Mouse (Mus musculus): ENCODE results near the gene Cacng1. TPM values are rescaled to one million over a fixed set of nuclear protein-coding genes. Genes with fewer than 3 reads are reported as not detected.
A peak's percentile ranks its signal among the peaks of the same experiment; 100 is the strongest.

The Cacng1 gene
- polyA plus RNA-seq, 1 experiment: 3.1 TPM

DNA sequence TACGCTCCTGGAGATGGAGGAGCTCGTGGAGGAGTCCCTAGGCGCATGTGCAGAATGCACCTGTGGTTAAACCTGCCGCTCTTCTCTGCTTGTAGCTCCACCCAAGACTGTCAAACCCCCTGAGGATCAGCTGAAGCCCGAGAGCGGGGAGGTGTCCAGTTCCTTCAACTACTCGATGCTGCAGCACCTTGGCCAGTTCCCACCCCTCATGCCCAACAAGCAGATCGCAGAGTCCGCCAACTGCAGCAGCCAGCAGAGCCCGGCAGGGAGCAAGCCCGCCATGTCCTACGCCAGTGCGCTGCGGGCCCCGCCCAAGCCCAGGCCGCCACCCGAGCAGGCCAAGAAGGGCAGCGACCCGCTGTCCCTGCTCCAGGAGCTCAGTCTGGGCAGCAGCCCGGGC is 30.0 kb downstream of the Cacng1 start:
- Histone ChIP-seq H3K4me3 (ENCODE audit: insufficient read depth, low read depth, low read length) (no peak overlapping the region), H3K4me1 (ENCODE audit: control insufficient read depth, insufficient read depth, insufficient read length, low read length) (no peaks in the 10 kb centered on the region), H3K27ac (replicated peaks; ENCODE audit: low read depth, low read length) (no peak overlapping the region)

GRCm38 (mm10) chr11:107683544-107684465 is 32.5 kb downstream of the Cacng1 start:
- H3K4me3 ChIP-seq (ENCODE audit: insufficient read depth, low read depth, low read length): no peak overlapping the region
- H3K27ac ChIP-seq (replicated peaks; ENCODE audit: low read depth, low read length): no peak overlapping the region
- H3K4me1 ChIP-seq (ENCODE audit: control insufficient read depth, insufficient read depth, insufficient read length, low read length): no peaks in the 10 kb centered on the region

DNA sequence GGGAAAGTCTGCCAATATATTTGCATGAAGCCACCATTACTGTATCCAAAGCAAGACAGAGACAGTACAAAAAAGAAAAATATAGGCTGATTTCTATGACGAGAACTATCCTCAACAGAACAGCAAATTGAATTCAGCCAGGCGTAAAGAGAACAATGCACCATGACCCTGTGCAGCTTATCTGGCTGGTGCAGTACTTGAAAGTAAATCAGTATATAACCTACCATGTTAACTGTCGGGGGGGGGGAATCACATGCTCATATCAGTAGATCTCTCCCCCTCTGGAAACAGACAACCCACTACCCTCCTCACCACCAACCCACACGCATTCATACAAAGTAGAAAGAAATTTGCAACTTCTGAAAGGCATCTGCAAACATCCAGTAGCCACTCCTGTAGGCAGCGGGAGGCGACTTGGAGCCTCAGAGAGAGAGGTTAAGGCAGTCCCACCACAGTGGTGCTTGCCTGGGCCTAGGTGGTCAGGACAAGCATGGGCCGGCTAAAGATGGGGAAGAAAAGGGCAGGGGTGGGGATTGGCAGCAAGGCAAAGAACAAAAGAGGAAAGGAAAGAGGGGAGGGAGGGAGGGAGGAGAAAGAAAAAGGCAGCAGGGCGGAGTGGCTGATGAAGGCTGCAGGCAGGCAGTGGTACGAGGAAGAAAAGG is 33.5 kb downstream of the Cacng1 start:
- no peak overlapping the region for H3K27ac ChIP-seq (replicated peaks; ENCODE audit: low read depth, low read length)
- H3K4me3 ChIP-seq (ENCODE audit: insufficient read depth, low read depth, low read length): no peak overlapping the region
- no peaks in the 10 kb centered on the region for H3K4me1 ChIP-seq (ENCODE audit: control insufficient read depth, insufficient read depth, insufficient read length, low read length)

DNA sequence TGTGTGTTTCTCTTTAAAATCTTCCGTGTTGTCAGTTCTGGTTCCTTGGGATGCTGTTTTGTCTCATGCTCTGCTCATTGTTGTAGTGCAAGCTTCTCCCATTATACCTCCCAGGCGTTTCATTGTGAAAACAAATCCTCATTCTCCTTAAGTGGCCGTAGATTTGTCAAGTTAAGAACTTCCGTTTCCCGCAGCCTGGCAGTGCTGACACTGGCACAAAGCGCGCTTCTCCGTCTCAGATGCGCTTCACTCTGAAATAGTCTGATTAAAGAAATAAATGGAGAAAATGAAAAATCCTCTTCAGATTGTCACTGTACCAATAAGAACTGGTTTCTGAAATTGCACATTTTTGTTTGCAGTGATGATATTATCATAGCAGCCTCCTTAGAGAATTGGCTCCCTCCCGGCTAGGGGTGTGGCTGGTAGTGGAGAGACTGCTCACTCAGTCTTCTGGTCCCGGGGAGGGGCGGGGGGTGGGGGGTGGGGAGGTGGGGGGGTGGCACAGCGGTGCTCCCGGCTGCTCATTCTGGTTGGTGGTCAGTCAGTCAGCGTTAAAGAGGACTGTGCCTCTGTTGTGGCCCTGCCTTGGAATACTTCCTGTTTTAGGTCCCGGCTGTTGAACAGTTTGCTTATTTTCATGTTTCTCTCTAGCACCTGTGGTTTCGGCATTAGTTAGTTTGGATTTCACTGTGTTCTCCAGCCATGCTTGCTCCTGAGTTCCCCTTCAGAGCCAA is 39.9 kb downstream of the Cacng1 start:
- Histone ChIP-seq H3K4me1 (ENCODE audit: control insufficient read depth, insufficient read depth, insufficient read length, low read length) (no peaks in the 10 kb centered on the region), H3K4me3 (ENCODE audit: insufficient read depth, low read depth, low read length) (no peak overlapping the region), H3K27ac (replicated peaks; ENCODE audit: low read depth, low read length) (0 out of 2 replicates have a peak overlapping the region, but pooled peaks have one; percentile 40)

GRCm38 (mm10) chr11:107675246-107675645 is 41.1 kb downstream of the Cacng1 start:
- Histone ChIP-seq H3K4me3 (ENCODE audit: insufficient read depth, low read depth, low read length) (no peak overlapping the region), H3K27ac (replicated peaks; ENCODE audit: low read depth, low read length) (no peak overlapping the region), H3K4me1 (ENCODE audit: control insufficient read depth, insufficient read depth, insufficient read length, low read length) (no peaks in the 10 kb centered on the region)

GRCm38 (mm10) chr11:107674601-107675000 is 41.7 kb downstream of the Cacng1 start:
- H3K27ac ChIP-seq (replicated peaks; ENCODE audit: low read depth, low read length): no peak overlapping the region

GRCm38 (mm10) chr11:107674006-107674405 is 42.3 kb downstream of the Cacng1 start:
- Histone ChIP-seq H3K27ac (replicated peaks; ENCODE audit: low read depth, low read length) (no peak overlapping the region), H3K4me1 (ENCODE audit: control insufficient read depth, insufficient read depth, insufficient read length, low read length) (no peaks in the 10 kb centered on the region), H3K4me3 (ENCODE audit: insufficient read depth, low read depth, low read length) (no peak overlapping the region)

More at GRCm38 (mm10) chr11:107674601-107675000, 41.7 kb downstream of the Cacng1 start:
- H3K4me3 ChIP-seq (ENCODE audit: insufficient read depth, low read depth, low read length): no peak overlapping the region
- no peaks in the 10 kb centered on the region for H3K4me1 ChIP-seq (ENCODE audit: control insufficient read depth, insufficient read depth, insufficient read length, low read length)

- Histone ChIP-seq H3K4me3 (ENCODE audit: insufficient read depth, low read depth, low read length) (no peak overlapping the region), H3K4me1 (ENCODE audit: control insufficient read depth, insufficient read depth, insufficient read length, low read length) (no peaks in the 10 kb centered on the region), H3K27ac (replicated peaks; ENCODE audit: low read depth, low read length) (no peak overlapping the region)
Measured at GRCm38 (mm10) chr11:107668977-107669376, 47.3 kb downstream of the Cacng1 start.

- Histone ChIP-seq H3K4me3 (ENCODE audit: insufficient read depth, low read depth, low read length) (no peak overlapping the region), H3K4me1 (ENCODE audit: control insufficient read depth, insufficient read depth, insufficient read length, low read length) (no peaks in the 10 kb centered on the region), H3K27ac (replicated peaks; ENCODE audit: low read depth, low read length) (no peak overlapping the region)
Measured at GRCm38 (mm10) chr11:107668223-107668622, 48.1 kb downstream of the Cacng1 start.

DNA sequence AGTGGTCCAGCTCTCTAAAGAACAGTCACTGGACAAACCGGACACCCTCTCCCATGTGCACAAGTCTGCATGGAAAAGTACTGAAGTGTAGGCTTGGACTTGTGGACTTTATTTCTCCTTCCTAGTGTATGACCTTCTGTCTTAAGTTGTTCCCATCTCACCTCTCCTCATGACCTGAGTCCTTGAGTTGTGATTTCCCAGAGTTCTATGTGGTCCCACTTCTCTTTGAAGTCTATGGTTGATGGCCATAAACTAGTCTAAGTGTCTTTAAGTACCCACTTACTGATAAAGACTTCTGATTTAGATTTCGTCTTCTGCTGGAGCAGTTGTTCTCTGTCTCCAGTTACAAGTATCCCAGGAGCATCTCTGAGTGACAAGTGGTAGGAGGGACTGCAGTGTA is 48.8 kb downstream of the Cacng1 start:
- H3K4me3 ChIP-seq (ENCODE audit: insufficient read depth, low read depth, low read length): no peak overlapping the region
- H3K4me1 ChIP-seq (ENCODE audit: control insufficient read depth, insufficient read depth, insufficient read length, low read length): no peaks in the 10 kb centered on the region
- H3K27ac ChIP-seq (replicated peaks; ENCODE audit: low read depth, low read length): no peak overlapping the region

GRCm38 (mm10) chr11:107662666-107663065 is 53.7 kb downstream of the Cacng1 start:
- Histone ChIP-seq H3K4me3 (ENCODE audit: insufficient read depth, low read depth, low read length) (no peak overlapping the region), H3K27ac (replicated peaks; ENCODE audit: low read depth, low read length) (no peak overlapping the region), H3K4me1 (ENCODE audit: control insufficient read depth, insufficient read depth, insufficient read length, low read length) (no peaks in the 10 kb centered on the region)

- H3K27ac ChIP-seq (replicated peaks; ENCODE audit: low read depth, low read length): no peak overlapping the region
- no peak overlapping the region for H3K4me3 ChIP-seq (ENCODE audit: insufficient read depth, low read depth, low read length)
- no peaks in the 10 kb centered on the region for H3K4me1 ChIP-seq (ENCODE audit: control insufficient read depth, insufficient read depth, insufficient read length, low read length)
Measured at GRCm38 (mm10) chr11:107660452-107660851, 55.9 kb downstream of the Cacng1 start.

GRCm38 (mm10) chr11:107657117-107657516 is 59.2 kb downstream of the Cacng1 start:
- Histone ChIP-seq H3K4me3 (ENCODE audit: insufficient read depth, low read depth, low read length) (no peak overlapping the region), H3K4me1 (ENCODE audit: control insufficient read depth, insufficient read depth, insufficient read length, low read length) (no peaks in the 10 kb centered on the region), H3K27ac (replicated peaks; ENCODE audit: low read depth, low read length) (no peak overlapping the region)

- H3K4me1 ChIP-seq (ENCODE audit: control insufficient read depth, insufficient read depth, insufficient read length, low read length): no peaks in the 10 kb centered on the region
- no peak overlapping the region for H3K4me3 ChIP-seq (ENCODE audit: insufficient read depth, low read depth, low read length)
- H3K27ac ChIP-seq (replicated peaks; ENCODE audit: low read depth, low read length): no peak overlapping the region
Measured at GRCm38 (mm10) chr11:107655538-107655937, 60.8 kb downstream of the Cacng1 start.

All from brown adipose tissue, adult 24 weeks (tissue).